Mouse (Mus musculus) thymus, postnatal 0 days (tissue): Measurements from ENCODE around the gene Glt8d1. TPM values are rescaled to one million over a fixed set of nuclear protein-coding genes. Genes with fewer than 3 reads are reported as not detected.

Experiments used
- polyA plus RNA-seq: library from polyadenylated mRNA; unstranded; fragments of >200 nt; fragmentation: Nextera tagmentation; extraction: Ambion mirVana; gene quantifications from 2 replicates; pipeline ENCODE4 v1.2.1, GENCODE M21; 2015

The Glt8d1 gene
- polyA plus RNA-seq, 1 experiment from 2014 or later, result 19.2 TPM

Other genes starting within 250 kb of the Glt8d1 start
- 18.3 and 19.9 TPM in 2 replicates for gene Tmem110, start 175.8 kb upstream of the Glt8d1 start, polyA plus RNA-seq
- 1.8 and 1.9 TPM in 2 replicates for gene Mustn1, start 122.2 kb upstream of the Glt8d1 start, polyA plus RNA-seq
- gene Itih4, start 114.9 kb upstream of the Glt8d1 start, polyA plus RNA-seq, result 0.09 and 0.64 TPM in 2 replicates
- 0.16 and 0.24 TPM in 2 replicates for gene Itih3, start 77.6 kb upstream of the Glt8d1 start, polyA plus RNA-seq
- 0.04 TPM in 1 of 2 replicates, not detected in the other for gene Itih1, start 58.1 kb upstream of the Glt8d1 start, polyA plus RNA-seq
- gene Nek4, start 50.0 kb upstream of the Glt8d1 start, polyA plus RNA-seq, result 5.6 and 6.1 TPM in 2 replicates
- gene Spcs1, start 272 bp downstream of the Glt8d1 start, polyA plus RNA-seq, result 469 and 501 TPM in 2 replicates
- 103 and 128 TPM in 2 replicates for gene Pbrm1, start 17.7 kb downstream of the Glt8d1 start, polyA plus RNA-seq
- gene Gnl3, start 17.8 kb downstream of the Glt8d1 start, polyA plus RNA-seq, result 141 and 143 TPM in 2 replicates
- gene Smim4, start 127.6 kb downstream of the Glt8d1 start, polyA plus RNA-seq, result 244 and 262 TPM in 2 replicates
- gene Nt5dc2, start 129.7 kb downstream of the Glt8d1 start, polyA plus RNA-seq, result 111 and 116 TPM in 2 replicates
- gene Stab1, start 167.2 kb downstream of the Glt8d1 start, polyA plus RNA-seq, result 8.0 and 8.8 TPM in 2 replicates
- gene Tnnc1, start 206.9 kb downstream of the Glt8d1 start, polyA plus RNA-seq, result 5.0 and 5.7 TPM in 2 replicates
- 116 and 144 TPM in 2 replicates for gene Nisch, start 215.5 kb downstream of the Glt8d1 start, polyA plus RNA-seq
- gene Sema3g, start 216.5 kb downstream of the Glt8d1 start, polyA plus RNA-seq, result 0.27 and 0.30 TPM in 2 replicates
- 18.6 and 21.5 TPM in 2 replicates for gene Phf7, start 249.9 kb downstream of the Glt8d1 start, polyA plus RNA-seq